Mouse (Mus musculus): Measurements from ENCODE around the gene Serpinb9b. TPM values are rescaled to one million over a fixed set of nuclear protein-coding genes. Genes with fewer than 3 reads are reported as not detected.

Serpinb9b gene
- polyA plus RNA-seq, 1 experiment from 2014 or later, result 0.11 TPM

GRCm38 (mm10) chr13:33084975-33085694, 57.9 kb downstream of the Serpinb9b start:
- Histone ChIP-seq H3K36me3 (no peaks in the 10 kb centered on the region), H3K27ac (replicated peaks) (no peak overlapping the region), H3K9me3 (0 out of 2 replicates have a peak, but pooled peaks cover 3% of the 10 kb centered on the region), H3K4me2 (replicated peaks) (no peak overlapping the region), H3K27me3 (peaks cover 3% of the 10 kb centered on the region; the same call in 1 of the 2 replicates), H3K4me1 (peaks cover 10% of the 10 kb centered on the region; the same call in 1 of the 2 replicates), H3K9ac (replicated peaks) (no peak overlapping the region), H3K4me3 (no peak overlapping the region)
- 52% methylated on average over 5 of the region's 5 CpGs for WGBS
- ATAC-seq (ENCODE audit: low FRiP score, low read depth), result peak; percentile 51

- 0 out of 2 replicates have a peak, but pooled peaks cover 3% of the 10 kb centered on the region for H3K9me3 ChIP-seq
- H3K27ac ChIP-seq (replicated peaks), result no peak overlapping the region
- H3K4me2 ChIP-seq (replicated peaks), result no peak overlapping the region
- ATAC-seq (ENCODE audit: low FRiP score, low read depth), result peak; percentile 84
- no peak overlapping the region for H3K9ac ChIP-seq (replicated peaks)
- H3K36me3 ChIP-seq, result no peaks in the 10 kb centered on the region
- no peak overlapping the region for H3K4me3 ChIP-seq
- H3K27me3 ChIP-seq, result 0 out of 2 replicates have a peak, but pooled peaks cover 3% of the 10 kb centered on the region
- peaks cover 10% of the 10 kb centered on the region; the same call in 1 of the 2 replicates for H3K4me1 ChIP-seq
Observed at GRCm38 (mm10) chr13:33085695-33086432, 58.6 kb downstream of the Serpinb9b start.

GRCm38 (mm10) chr13:33089566-33089965, 62.4 kb downstream of the Serpinb9b start:
- Histone ChIP-seq H3K4me2 (replicated peaks) (no peak overlapping the region), H3K4me3 (no peak overlapping the region), H3K27me3 (no peaks in the 10 kb centered on the region), H3K36me3 (no peaks in the 10 kb centered on the region), H3K9me3 (0 out of 2 replicates have a peak, but pooled peaks cover 3% of the 10 kb centered on the region), H3K27ac (replicated peaks) (no peak overlapping the region), H3K9ac (replicated peaks) (no peak overlapping the region), H3K4me1 (peaks cover 10% of the 10 kb centered on the region; the same call in 1 of the 2 replicates)
- ATAC-seq (ENCODE audit: low FRiP score, low read depth), result no peak
- WGBS, result 85% methylated on average over 3 of the region's 3 CpGs

- Histone ChIP-seq H3K4me3 (no peak overlapping the region), H3K27ac (replicated peaks) (no peak overlapping the region), H3K9me3 (0 out of 2 replicates have a peak, but pooled peaks cover 3% of the 10 kb centered on the region), H3K9ac (replicated peaks) (no peak overlapping the region), H3K4me1 (0 out of 2 replicates have a peak, but pooled peaks cover 5% of the 10 kb centered on the region), H3K4me2 (replicated peaks) (no peak overlapping the region), H3K36me3 (no peaks in the 10 kb centered on the region), H3K27me3 (no peaks in the 10 kb centered on the region)
- ATAC-seq (ENCODE audit: low FRiP score, low read depth), result no peak
- 68% methylated on average over 1 of the region's 1 CpGs for WGBS
Observed at GRCm38 (mm10) chr13:33090546-33090945, 63.3 kb downstream of the Serpinb9b start.

DNA sequence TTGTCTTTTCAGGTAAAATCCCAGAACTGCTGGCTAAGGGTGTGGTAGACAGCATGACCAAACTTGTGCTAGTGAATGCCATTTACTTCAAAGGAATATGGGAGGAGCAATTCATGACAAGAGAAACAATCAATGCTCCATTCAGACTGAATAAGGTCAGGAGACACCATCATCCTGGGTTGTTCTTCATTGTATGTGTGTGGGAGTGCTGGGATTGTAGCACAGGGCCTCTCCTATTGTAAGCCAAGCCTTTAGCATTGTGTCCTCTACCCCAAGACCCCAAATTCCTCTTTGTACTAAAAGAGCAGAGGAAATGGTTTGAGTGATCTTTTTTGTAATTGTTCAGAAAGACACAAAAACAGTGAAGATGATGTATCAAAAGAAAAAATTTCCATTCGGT, 64.1 kb downstream of the Serpinb9b start:
- Histone ChIP-seq H3K9ac (replicated peaks) (no peak overlapping the region), H3K27ac (replicated peaks) (no peak overlapping the region), H3K4me3 (no peak overlapping the region), H3K9me3 (0 out of 2 replicates have a peak, but pooled peaks cover 3% of the 10 kb centered on the region), H3K27me3 (no peaks in the 10 kb centered on the region), H3K36me3 (no peaks in the 10 kb centered on the region), H3K4me1 (no peaks in the 10 kb centered on the region), H3K4me2 (replicated peaks) (no peak overlapping the region)
- no peak for ATAC-seq (ENCODE audit: low FRiP score, low read depth)
- WGBS, result 85% methylated on average over 1 of the region's 1 CpGs

Other genes starting within 250 kb of the Serpinb9b start
- 0.17 TPM in 1 of 2 replicates, not detected in the other for gene Mylk4, start 243.5 kb upstream of the Serpinb9b start, polyA plus RNA-seq (2016; fragmentation: Nextera tagmentation; extraction: Ambion mirVana)
- 32.4 and 33.7 TPM in 2 replicates for gene Wrnip1, start 225.4 kb upstream of the Serpinb9b start, polyA plus RNA-seq (2016; fragmentation: Nextera tagmentation; extraction: Ambion mirVana)
- gene D930007J09Rik, start 224.6 kb upstream of the Serpinb9b start, polyA plus RNA-seq (2016; fragmentation: Nextera tagmentation; extraction: Ambion mirVana), result not detected in 2 replicates
- 1.6 and 2.2 TPM in 2 replicates for gene Serpinb1a, start 176.2 kb upstream of the Serpinb9b start, polyA plus RNA-seq (2016; fragmentation: Nextera tagmentation; extraction: Ambion mirVana)
- gene Serpinb1c, start 129.2 kb upstream of the Serpinb9b start, polyA plus RNA-seq (2016; fragmentation: Nextera tagmentation; extraction: Ambion mirVana), result not detected in 2 replicates
- gene Serpinb6b, start 62.2 kb upstream of the Serpinb9b start, polyA plus RNA-seq (2016; fragmentation: Nextera tagmentation; extraction: Ambion mirVana), result 0.41 and 0.66 TPM in 2 replicates
- 1.1 and 1.2 TPM in 2 replicates for gene Serpinb9, start 24.2 kb upstream of the Serpinb9b start, polyA plus RNA-seq (2016; fragmentation: Nextera tagmentation; extraction: Ambion mirVana)
- gene Serpinb1b, start 51.2 kb downstream of the Serpinb9b start, polyA plus RNA-seq (2016; fragmentation: Nextera tagmentation; extraction: Ambion mirVana), result 0.26 and 0.34 TPM in 2 replicates
- not detected in 2 replicates for gene Serpinb9c, start 132.3 kb downstream of the Serpinb9b start, polyA plus RNA-seq (2016; fragmentation: Nextera tagmentation; extraction: Ambion mirVana)
- not detected in 2 replicates for gene Serpinb9d, start 165.5 kb downstream of the Serpinb9b start, polyA plus RNA-seq (2016; fragmentation: Nextera tagmentation; extraction: Ambion mirVana)
- gene Serpinb9e, start 222.2 kb downstream of the Serpinb9b start, polyA plus RNA-seq (2016; fragmentation: Nextera tagmentation; extraction: Ambion mirVana), result not detected in 2 replicates

Data from midbrain, embryonic 12.5 days (tissue).